Mouse (Mus musculus): ENCODE measurements at regions not wholly inside any gene's neighbourhood (a gene's known extent, or its start where the extent isn't known, plus 50 kb on each side); places are given as distances from the start of the nearest gene placed in this dataset.

DNA sequence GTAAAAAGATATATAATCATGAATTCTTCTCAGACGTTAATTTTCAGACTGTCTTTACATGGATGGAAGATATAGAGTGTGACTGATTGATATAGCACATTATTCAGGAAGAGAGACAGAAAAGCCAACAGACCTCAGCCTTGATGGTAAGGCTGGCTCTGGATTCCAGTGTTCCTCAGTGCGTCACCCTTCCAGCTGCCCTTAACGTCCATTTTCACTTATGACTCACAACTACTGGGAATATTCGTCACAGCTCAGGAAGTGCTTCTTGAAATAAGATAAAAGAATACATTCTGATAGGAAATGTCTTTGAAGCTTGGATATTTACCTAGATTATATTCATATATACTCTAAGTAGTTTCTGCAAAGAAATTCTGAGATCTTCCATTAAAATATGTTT lies 923.8 kb downstream of the Flrt2 start:
- no peak for DNase-seq (ENCODE audit: low spot score in 2 of 2)

DNA sequence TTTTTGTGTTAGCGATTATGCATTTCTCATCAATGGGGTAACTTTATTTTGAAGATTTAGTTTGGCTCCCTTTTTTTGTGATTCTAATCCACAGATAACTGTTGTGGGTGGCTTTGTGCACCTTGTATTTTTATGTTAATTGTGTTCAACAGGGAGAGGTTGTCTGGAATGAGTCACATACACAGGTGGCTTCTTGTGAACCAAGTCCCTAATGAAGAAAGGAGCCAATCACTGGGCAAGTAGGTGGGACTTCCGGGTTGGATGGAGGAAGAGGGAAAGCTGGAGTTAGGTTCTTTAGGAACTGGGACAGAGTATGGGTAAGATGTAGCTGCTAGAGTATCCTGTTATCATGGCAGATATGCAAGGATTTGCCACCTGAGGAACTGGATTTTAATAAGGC lies 925.2 kb downstream of the Flrt2 start:
- DNase-seq (ENCODE audit: low spot score in 2 of 2) = no peak

Data from layer of hippocampus, adult 18-20 months (tissue).